Mouse (Mus musculus): ENCODE data around the gene Gli1.

The Gli1 gene

DNA sequence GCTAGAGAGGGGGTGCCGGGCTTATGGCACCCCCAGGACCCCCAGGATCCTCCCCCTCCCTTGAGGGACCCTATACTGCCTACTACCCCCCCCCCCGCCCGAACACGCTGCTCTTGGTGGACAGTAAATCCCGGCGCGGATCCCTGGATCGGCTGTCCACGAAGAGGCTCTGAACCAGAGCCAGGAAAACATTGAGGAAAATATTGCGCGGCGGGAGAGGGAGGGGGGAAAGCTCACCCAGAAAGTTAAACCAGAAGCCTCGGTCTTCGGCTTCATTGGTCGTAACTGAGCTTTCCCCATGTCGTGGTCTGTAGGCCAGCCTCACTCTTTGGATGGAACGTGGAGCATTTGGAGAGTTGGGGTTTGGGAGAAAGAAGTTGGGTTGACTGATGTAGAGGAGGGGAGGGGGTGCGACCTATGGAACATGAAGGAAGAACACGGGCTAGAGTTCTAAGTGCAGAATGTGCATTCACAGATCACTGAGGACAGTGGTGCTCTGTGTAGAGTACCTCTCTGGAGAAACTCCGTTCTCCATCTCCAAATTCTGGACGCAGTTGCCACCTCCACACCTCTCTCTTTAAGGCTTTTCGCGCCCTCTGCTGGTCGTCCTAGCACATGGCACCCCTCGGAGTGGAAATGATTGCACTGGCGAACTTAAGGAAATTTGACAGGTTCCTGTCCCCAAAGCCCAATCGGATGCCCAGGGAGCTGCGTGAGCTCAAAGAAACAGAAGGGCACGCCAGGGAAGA is at the start of gene Gli1:
TSS of gene Gli1 (minus strand) at position 84 of the 749 bp plus-strand sequence.
- DNase-seq (ENCODE audit: low read depth, low spot score), result peak; percentile 90

DNA sequence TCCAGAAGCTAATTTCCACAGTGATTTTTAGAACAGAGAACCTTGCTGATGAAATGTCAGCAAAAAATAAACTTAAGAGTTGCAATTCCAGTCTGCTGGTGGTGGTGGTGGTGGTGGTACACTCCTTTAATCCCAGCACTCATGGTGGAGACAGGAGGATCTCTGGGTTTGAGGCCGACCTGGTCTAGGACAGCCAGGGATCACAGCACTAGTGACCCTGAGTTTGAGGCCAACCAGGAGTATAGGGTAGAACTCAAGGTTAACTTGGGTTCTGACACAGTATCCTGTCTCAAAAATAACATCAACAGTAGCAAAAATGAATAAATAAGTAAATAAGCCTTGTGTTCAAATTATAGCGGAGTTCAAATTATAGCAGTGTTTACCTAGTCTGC is 40.0 kb upstream of the Gli1 start:
- no peak for DNase-seq (ENCODE audit: low read depth, low spot score)

DNA sequence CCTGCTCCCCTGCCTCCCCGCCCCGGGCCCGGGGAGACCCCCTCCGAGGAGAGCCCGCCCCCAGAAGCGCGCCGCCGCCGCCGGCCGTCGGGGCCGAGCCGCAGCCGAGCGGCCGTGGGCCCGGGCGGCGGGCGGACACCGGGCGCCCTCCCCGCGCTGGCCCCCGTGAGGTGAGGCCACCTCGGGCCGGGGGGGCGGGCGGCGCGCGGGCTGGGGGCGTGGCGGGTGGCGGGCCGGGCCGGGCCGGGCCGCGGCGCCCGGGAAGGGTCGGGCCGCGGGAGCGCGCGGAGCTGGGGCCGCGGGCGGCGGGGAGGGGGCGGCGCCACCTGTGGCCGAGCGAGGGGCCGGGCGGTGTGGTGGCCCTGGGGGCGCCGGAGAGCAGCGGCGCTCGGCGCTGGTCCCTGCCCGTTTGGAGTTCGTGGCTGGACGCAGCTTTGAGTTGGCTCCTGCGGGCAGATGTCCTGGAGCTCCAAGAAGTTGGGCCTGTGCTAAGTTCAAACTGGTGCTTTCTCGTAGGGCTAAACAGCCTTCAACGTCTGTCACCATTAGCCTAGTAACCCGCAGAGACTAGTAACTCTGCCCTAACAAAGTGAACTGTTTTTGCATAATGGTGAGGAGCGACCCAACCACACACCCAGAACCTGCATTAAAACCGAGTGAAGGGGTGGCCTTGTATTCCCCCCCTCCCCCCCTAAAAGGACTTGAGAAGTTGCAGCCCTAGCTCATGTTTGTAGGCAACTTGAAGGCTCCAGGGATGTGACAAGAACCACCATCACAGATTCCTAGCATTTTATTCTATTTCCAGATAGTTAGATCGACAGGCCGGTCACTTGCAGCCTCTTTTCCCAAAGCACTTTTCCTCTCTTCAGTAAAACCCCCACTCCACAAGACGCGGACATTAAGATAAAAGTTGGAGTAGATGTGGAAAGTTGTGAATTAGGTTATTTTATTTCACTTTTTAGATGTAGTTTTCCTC is 39.3 kb upstream of the Gli1 start:
- DNase-seq (ENCODE audit: low read depth, low spot score), result peak; percentile 78

DNA sequence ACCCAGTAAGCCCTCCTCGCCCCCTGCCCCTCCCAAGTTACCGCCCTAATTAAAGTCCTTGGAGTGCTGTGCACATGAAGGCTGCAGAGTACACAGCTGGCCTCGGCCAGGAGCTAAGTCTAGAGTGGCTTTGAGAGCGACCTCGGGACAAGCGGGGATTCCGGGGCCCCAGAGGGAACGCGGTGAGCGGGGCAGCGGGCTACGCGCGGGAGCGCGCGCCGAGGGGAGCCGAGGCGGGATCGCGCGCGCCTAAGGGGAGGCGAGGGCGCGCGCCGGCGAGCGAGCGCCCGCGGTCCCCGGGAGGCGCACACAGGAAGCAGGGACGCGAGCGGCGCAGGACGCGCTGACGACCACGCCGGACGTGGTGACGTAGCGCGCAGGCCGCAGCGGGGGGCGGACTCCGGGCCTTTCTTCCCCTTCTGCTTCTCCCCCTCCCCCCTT is 38.5 kb upstream of the Gli1 start, which contains the start of gene R3hdm2:
TSS of gene R3hdm2 (plus strand) at position 77 of the 441 bp plus-strand sequence.
- DNase-seq (ENCODE audit: low read depth, low spot score), result peak; percentile 97

DNA sequence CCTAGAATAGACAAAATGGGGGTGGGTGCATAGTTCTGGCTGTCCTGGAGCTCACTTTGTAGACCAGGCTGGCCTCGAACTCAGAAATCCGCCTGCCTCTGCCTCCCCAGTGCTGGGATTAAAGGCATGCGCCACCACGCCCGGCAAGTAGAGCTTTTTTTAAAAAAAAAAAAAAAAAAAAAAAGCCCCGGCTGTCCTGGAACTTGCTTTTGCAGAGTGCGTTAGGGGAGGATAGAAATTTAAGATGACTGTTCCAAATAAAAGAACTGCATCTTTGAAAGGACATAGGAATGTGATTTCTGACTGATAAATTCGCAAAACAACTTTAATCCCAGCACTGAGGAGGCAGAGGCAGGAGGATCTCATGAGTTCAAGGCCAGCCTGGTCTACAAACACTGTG is 37.9 kb upstream of the Gli1 start:
- no peak for DNase-seq (ENCODE audit: low read depth, low spot score)

DNA sequence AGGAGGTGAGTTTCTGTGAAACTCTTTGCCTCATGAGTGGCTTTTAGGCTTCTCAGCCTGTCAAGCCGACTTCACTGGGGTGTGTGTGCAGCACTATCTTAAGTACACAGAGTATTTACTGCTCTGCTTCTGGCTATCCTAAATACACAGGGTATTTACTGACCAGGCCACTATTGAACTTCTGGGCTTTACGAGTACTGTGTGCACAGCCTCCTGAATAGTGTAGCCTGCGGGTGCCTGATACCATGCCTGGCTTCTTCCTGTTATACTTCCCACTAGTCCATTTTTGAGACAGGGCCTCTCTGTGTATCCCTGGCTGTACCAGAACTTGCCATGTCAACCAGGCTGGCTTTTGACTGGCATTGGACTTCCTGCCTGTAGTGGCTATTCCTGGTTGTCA is 35.9 kb upstream of the Gli1 start:
- DNase-seq (ENCODE audit: low read depth, low spot score), result no peak

DNA sequence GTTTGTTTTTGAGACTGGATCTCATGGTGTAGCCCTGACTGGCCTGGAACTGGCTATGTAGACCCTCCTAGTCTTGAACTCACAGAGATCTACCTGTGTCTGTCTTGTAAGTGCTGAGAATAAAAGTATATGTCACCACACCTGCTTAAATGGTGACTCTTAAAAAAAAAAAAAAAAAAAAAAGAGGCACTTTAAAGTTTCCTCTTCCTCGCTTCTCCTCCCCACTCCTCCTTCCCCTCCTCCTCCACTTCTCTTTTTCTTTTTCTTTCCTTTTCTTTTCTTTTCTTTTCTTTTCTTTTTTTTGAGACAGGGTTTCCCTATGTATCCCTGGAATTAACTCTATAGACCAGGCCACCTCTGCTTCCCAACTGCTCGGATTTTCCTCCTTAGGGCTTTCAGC is 29.2 kb upstream of the Gli1 start:
- DNase-seq (ENCODE audit: low read depth, low spot score), result no peak

DNA sequence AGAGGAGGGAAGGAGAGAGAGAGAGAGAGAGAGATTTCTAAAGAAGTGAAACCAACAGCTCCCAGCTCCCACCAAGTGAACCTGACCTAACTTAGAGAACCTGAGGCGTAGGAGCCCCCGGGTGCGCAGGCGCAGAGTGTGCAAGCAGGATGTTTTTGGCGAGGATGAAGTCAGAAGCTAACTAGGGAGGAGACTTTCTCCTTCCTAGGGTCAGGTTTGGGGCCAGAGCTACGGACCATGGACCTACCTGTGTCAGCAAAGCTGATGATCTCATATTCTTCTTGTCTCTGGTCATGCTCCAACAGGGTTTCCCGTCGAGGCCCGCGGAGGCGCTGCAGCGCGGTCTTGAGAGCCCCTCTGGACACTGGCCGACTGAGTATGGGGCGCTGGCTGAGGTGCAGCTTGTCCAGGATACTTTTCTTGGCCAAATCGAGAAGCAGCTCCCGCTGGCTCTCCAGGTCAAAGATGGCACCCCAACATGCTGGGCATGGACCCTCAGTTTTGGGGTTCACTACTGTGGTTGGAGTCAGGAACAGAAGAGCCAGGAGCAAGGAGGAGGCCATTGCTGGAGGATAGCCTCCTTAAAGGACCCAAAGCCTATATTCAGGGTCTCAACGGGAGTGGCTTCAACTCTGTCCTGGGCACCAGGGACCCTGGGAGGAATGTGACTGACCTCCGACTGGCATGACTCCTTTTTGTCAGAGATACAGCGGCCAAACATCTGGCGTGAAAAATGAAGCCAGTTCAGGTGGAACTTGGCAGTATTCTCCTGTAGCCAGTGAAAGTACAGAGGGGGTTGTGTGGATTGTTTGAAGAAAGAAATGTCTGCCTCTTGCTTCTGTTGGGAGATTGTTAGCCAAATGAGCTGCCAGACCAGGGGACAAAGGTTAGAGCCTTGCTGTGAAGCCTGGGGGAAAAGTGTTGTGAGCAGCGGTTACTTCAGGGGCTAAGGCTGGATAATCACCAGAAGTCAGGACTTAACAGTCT is 28.4 kb upstream of the Gli1 start, which contains the start of gene Inhbc:
TSS of gene Inhbc (minus strand) at position 598 of the 987 bp plus-strand sequence.
- no peak for DNase-seq (ENCODE audit: low read depth, low spot score)

DNA sequence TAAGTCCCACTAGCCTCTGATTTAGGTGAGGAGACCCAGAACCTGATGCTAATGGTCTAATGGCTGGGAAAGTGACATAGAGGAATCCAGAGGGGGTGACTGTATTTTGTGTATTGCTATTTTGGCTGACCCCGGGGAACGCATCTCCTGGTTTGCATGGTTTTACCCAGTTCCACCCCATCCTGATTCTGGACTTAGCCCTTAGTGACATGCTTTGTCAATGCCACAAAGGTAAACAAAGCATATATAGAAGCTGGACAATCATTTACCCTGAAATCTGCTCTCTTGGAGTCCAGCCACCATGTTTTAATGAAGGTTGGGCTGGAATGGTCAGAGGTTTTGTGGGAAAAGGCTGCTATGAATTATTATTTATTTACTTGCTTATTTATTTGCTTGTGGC is 26.5 kb upstream of the Gli1 start:
- DNase-seq (ENCODE audit: low read depth, low spot score), result no peak

DNA sequence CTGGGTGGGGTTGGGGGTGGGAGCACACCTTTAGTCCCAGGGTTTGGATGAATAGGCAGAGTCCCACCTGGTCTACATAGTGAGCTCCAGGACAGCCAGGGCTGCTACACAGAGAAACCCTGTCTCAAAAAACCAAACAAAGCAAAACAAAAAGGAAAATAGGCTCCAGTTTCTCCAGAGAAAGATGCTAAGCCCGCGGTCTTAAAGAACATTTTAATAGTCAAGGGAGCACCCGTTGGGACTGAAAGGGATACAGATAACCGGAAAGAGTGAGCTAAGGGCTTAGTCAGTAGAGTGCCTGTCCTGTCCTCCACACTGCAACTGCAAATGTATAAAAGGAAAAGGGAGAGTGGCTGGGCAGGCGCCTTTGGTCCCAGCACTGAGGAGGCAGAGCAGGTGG is 25.3 kb upstream of the Gli1 start:
- DNase-seq (ENCODE audit: low read depth, low spot score), result no peak

DNA sequence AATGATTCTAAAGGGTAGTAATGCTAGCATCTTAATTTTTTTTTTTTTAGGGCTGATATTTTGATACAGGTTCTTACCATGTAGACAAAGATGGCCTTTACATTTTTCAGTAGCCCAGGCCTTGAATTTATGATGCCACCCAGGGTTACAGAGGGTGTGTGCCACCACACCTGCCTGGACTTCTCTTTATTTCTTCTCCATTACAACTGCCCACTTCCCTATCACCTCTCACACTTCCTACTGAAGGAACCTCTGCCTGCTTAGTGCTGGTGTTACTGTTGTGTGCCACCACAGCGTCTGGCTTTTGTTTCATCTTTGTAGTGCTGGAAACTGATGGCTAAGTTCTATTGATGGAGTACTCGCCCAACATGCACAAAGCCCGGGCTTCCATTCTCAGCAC is 18.9 kb upstream of the Gli1 start:
- no peak for DNase-seq (ENCODE audit: low read depth, low spot score)

DNA sequence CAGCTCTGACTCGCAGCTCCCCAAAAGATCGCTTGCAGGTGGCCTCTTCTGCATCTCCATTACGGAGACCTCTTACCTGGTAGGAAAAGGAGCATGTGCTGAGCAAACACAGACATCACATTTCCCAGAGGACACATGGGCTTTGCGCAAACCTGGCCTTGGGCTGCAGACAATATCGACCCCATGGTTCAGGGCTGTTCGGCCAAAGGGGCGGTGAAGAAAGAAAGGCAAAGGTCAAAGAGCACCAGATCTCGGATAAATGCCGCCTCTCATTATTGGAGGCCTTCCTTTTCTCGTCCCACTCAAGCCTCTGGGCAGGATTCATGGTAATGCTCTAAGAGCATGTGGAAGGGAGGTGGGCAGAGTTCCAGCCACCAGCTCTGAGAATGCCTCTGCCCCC is 13.6 kb upstream of the Gli1 start:
- no peak for DNase-seq (ENCODE audit: low read depth, low spot score)

DNA sequence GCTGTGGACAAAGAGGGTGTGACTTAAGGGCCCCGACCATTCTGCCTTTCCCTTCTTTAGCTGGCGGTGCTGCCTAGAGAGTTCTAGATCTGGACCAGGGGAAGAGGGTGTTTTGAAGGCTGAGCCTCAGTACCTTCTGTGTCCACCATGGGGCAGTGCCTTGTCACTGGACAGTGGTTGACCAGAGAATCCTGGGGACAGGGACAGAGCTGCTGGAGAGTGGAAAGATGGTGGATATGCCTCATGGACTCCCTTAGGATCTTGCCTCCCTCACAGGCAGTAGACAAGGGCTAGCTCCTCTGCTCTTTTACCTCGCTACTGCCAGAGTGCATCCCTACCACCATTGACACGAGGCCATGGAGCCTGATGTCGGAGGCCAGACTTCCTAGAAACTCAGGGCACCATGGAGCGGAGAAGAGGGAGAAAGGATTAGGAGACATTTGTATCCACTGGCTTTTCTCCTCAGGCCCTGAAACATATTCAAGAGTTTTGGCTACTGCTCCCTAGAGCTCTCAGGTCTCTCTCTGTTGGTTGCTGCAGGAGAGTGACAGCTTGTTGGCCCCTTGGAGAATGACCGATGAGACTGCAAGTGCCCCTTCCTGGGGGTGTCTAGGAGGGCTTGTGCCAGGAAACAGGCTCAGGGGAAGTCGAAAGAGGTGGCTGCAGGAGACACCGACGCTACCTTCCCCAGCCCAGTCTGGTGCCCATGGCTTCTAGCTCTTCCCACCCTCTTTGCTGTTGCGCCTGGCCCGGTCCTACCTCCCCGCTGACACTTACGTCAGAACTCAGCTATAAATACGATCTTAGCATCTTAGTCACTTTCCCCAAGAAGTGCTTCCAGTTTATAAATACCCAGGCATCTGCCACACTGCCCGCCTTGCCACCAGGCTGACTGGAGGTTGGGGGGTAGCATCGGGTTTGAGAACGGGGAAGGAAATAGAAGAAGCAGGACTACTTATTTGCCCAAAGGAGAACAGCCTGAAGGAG is 12.4 kb upstream of the Gli1 start, which contains the start of gene Inhbe:
TSS of gene Inhbe (minus strand) at position 503 of the 987 bp plus-strand sequence.
- no peak for DNase-seq (ENCODE audit: low read depth, low spot score)

DNA sequence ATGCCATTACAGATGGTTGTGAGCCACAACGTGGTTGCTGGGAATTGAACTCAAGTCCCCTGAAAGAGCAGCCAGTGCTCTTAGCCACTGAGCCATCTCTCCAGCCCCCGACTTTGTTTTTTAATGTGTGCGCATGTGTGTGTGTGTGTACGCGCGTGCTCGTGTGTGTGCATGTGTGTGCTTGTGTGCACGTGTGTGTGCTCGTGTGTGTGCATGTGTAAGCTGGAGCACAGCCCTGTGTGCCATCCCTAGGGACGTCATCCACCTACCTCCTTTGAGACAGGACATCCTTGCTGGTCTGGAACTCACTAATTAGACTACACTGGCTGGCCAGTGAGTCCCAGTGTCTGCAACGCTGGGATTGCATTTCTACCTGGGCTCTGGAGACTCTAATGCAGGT is 11.0 kb upstream of the Gli1 start:
- no peak for DNase-seq (ENCODE audit: low read depth, low spot score)

DNA sequence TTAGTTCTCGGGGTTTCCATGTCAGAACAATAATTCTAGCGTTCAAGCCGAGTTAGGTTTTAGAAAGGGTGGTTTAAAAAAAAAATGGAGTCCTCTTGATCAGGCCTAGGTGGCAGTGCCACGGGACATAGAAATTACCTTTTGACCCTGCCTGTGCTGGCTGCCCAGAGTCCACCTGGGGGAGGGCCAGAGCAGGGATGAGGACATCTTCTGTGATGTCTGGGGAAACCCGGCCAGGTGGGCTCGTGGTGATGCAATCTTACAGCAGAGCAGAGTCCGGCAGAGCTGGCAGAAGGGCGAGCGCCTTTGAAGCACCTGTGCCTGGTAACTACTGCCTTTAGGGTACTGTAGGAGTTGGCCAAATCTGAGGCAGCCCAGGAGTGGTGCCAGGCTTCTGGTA is 10.4 kb upstream of the Gli1 start:
- DNase-seq (ENCODE audit: low read depth, low spot score), result no peak

DNA sequence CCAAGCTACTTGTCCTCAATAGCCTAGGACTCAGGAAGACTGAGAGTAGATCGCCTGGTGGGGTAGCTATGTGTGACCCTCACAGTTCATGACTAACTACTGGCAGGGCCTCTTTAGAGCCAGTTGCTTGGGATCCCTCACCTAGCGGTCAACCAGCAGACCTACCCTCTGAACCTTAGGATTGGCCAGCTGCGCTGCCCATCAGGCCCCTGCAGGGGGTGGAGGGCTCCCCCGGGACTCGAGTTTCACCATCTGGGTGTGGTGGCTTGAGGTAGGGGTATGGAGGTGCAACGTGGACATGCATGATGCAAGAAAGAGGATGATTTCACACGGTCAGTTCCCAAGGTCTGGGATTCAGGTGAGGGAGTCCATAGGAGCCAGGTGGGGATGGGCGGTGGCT is 9.9 kb upstream of the Gli1 start:
- DNase-seq (ENCODE audit: low read depth, low spot score), result no peak

DNA sequence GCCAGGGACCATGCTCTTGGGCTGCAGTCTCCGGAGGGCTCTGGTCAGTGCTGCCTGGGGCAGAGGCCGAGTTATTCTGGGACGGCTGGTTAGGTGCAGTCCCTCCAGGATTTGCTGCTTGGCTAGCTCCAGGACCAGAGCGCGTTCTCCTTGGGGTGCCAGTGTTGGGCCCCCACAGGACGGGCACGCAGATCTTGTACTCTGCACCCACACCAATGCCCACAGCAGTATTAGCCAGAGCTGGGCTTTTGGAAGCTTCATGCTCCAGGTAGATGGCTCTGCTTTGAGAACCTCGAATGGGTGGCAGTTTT is 9.5 kb upstream of the Gli1 start:
- DNase-seq (ENCODE audit: low read depth, low spot score), result no peak

DNA sequence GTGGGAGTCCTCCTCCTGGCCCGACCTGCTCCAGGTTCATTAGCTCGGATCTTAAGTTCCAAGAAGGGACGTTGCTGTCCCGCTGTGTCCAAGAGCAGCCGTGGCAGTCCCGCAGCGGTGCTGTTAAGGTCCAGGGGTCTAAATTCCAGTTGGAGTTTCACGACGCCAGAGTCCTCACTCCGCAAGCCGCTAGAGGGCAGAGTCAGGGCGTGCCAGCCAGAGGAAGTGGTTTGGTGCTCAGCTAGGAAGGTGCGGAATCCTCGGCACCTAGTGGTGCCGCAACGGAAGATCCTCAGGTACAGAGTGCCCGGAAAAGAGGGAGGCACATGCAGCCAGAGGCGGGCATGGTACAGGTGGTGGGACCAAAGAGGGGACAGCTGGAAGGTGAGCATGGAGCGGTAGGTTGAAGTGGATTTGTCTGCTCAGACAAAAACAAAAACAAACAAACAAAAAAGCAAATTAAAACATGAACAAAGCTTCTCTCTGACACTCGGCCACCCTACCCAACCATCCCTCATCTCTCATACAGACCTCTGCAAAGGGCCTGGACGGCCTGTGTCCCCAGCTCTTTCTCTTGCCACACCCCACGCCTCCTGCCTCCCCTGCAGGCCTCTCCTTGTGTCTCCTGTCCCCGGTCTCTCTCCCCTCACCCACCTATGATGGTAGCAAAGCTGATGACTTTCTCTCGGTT is 9.0 kb upstream of the Gli1 start:
- peak; percentile 69 for DNase-seq (ENCODE audit: low read depth, low spot score)

DNA sequence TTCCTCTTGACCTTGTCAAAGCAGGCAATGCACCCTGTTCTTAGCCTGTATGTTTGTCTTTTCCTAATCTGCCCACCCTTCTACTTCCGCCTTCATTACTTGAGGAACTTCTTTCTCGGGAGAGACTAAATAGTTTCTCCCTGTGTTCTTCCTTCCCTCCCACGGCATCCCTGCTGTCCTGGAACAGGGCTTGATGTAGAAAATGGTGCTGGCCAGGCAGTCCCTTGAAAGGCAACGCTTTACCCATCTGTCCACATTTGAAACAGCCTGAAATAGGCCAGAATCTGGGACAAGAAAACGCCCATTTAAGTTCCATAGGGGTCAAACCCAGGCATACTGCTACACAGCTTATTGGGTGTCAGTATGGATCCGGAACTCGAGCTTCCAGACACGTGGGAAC is 8.0 kb upstream of the Gli1 start:
- DNase-seq (ENCODE audit: low read depth, low spot score), result no peak

DNA sequence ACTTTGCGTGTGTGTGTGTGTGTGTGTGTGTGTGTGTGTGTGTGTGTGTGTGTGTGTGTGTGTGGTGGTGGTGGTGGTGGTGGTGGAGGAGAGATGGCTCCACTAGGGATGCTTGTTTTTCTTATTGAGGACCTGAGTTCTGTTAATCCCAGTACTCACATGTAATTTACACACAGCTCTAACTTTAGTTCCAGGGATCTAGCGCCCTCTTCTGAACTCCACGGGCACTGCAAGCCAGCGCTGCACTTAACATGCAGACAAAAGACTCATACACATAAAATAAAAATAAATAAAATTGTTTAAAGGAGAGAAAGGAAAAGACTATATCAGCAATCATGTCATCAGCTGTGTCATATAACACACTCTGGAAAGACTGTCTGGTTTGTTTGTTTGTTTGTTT is 7.2 kb upstream of the Gli1 start:
- DNase-seq (ENCODE audit: low read depth, low spot score), result no peak
